In genomic region chr10:96625061-96625460, GRCm38 (mm10) we compare ENCODE assay signal across 17 mouse cellular contexts. TPM values are rescaled to one million over a fixed set of nuclear protein-coding genes. Genes with fewer than 3 reads are reported as not detected.
DNase-seq lines count a peak whose midpoint lies in the region; ATAC-seq and TF ChIP-seq lines count a peak whose summit lies in the region.
"Had no signal": no experiment of that assay in that cellular context is flagged by ENCODE, and none has a peak within 500 bp of the region (broad histone marks: within the 10 kb centered on the region; RNA-seq: fewer than 3 reads in every experiment).

No protein-coding gene starts in this region.

- no peaks in the 10 kb centered on the region for H3K9me3 ChIP-seq in heart, embryonic 16.5 days (replicated peaks; ENCODE audit: control insufficient read depth, low read length)
- H3K9me3 ChIP-seq in forebrain, embryonic 16.5 days (ENCODE audit: control insufficient read depth, low read length) = no peaks in the 10 kb centered on the region
- H3K9me3 ChIP-seq in hindbrain, postnatal 0 days (ENCODE audit: low read length) = no peaks in the 10 kb centered on the region
- no peaks in the 10 kb centered on the region for H3K9me3 ChIP-seq in neural tube, embryonic 13.5 days
- H3K9me3 ChIP-seq: liver, embryonic 13.5 days; megakaryocyte, embryonic 14.5 days had no signal

- no peak overlapping the region for H3K4me2 ChIP-seq in heart, embryonic 16.5 days (ENCODE audit: low read depth, low read length)
- peak overlapping the region; percentile 18 for H3K4me2 ChIP-seq in forebrain, embryonic 16.5 days (ENCODE audit: low read length)
- peak overlapping the region; percentile 83 for H3K4me2 ChIP-seq in hindbrain, postnatal 0 days (ENCODE audit: low read depth, low read length)
- peak overlapping the region; percentile 80 for H3K4me2 ChIP-seq in neural tube, embryonic 13.5 days
- H3K4me2 ChIP-seq: liver, embryonic 13.5 days had no signal

- no peak for DNase-seq in heart, postnatal 4 days
- DNase-seq in hindbrain, postnatal 0 days (ENCODE audit: low spot score) = no peak
- no peak for DNase-seq in adrenal gland, postnatal 4 days (ENCODE audit: low spot score in 2 of 2)
- DNase-seq in right cerebral cortex, postnatal 4 days = no peak
- DNase-seq: adrenal gland, postnatal 10 days; cerebellum, adult 8-10 months; heart, adult 11 months; kidney, adult 9 months; retina, postnatal 1 day had no signal

- peaks cover 43% of the 10 kb centered on the region for H3K4me1 ChIP-seq in heart, embryonic 16.5 days (ENCODE audit: control insufficient read depth, insufficient read depth, low read length)
- H3K4me1 ChIP-seq in forebrain, embryonic 16.5 days (replicated peaks; ENCODE audit: control insufficient read depth, insufficient read depth, low read length) = peaks cover 53% of the 10 kb centered on the region
- H3K4me1 ChIP-seq in hindbrain, postnatal 0 days (ENCODE audit: insufficient read depth, low read length) = peaks cover 23% of the 10 kb centered on the region
- peaks cover 90% of the 10 kb centered on the region for H3K4me1 ChIP-seq in neural tube, embryonic 13.5 days (replicated peaks)

- H3K4me3 ChIP-seq in heart, embryonic 16.5 days (ENCODE audit: low read length) = no peak overlapping the region
- H3K4me3 ChIP-seq in forebrain, embryonic 16.5 days (replicated peaks; ENCODE audit: low read length) = no peak overlapping the region
- 0 out of 2 replicates have a peak overlapping the region, but pooled peaks have one; percentile 2 for H3K4me3 ChIP-seq in hindbrain, postnatal 0 days (ENCODE audit: low read length)
- no peak overlapping the region for H3K4me3 ChIP-seq in neural tube, embryonic 13.5 days
- H3K4me3 ChIP-seq: erythroblast, embryonic 14.5 days; layer of hippocampus, adult 2 months; left cerebral cortex, adult 2 months; liver, embryonic 13.5 days had no signal

- ATAC-seq in heart, embryonic 16.5 days (replicated peaks; ENCODE audit: extremely low read depth, insufficient read depth, low FRiP score) = no peak
- ATAC-seq in forebrain, embryonic 16.5 days = no peak
- no peak for ATAC-seq in hindbrain, postnatal 0 days
- ATAC-seq in neural tube, embryonic 13.5 days (ENCODE audit: low read depth) = no peak

- TF ChIP-seq CTCF in hindbrain, postnatal 0 days (IDR thresholded peaks at IDR 0.05; ENCODE audit: low read depth) = no peak

- no peak overlapping the region for H3K9ac ChIP-seq in heart, embryonic 16.5 days (ENCODE audit: low read length)
- no peak overlapping the region for H3K9ac ChIP-seq in forebrain, embryonic 16.5 days (replicated peaks; ENCODE audit: low read depth, low read length)
- no peak overlapping the region for H3K9ac ChIP-seq in hindbrain, postnatal 0 days (replicated peaks; ENCODE audit: low read length)
- H3K9ac ChIP-seq in neural tube, embryonic 13.5 days = 0 out of 2 replicates have a peak overlapping the region, but pooled peaks have one; percentile 45
- H3K9ac ChIP-seq: liver, embryonic 13.5 days had no signal

- no peaks in the 10 kb centered on the region for H3K27me3 ChIP-seq in heart, embryonic 16.5 days (ENCODE audit: control insufficient read depth, insufficient read depth, low read length)
- no peaks in the 10 kb centered on the region for H3K27me3 ChIP-seq in forebrain, embryonic 16.5 days (replicated peaks; ENCODE audit: control insufficient read depth, insufficient read depth, low read length)
- no peaks in the 10 kb centered on the region for H3K27me3 ChIP-seq in hindbrain, postnatal 0 days (ENCODE audit: insufficient read depth, low read length)
- H3K27me3 ChIP-seq in neural tube, embryonic 13.5 days = no peaks in the 10 kb centered on the region
- H3K27me3 ChIP-seq: liver, embryonic 13.5 days; megakaryocyte, embryonic 14.5 days had no signal

- WGBS in heart, embryonic 16.5 days = 88% methylated on average over 3 of the region's 4 CpGs
- WGBS in forebrain, embryonic 16.5 days = 76% methylated on average over 4 of the region's 4 CpGs
- 90% methylated on average over 3 of the region's 4 CpGs for WGBS in hindbrain, postnatal 0 days
- WGBS in neural tube, embryonic 13.5 days = 92% methylated on average over 4 of the region's 4 CpGs

- H3K27ac ChIP-seq in heart, embryonic 16.5 days (ENCODE audit: low read length) = peak overlapping the region; percentile 69
- no peak overlapping the region for H3K27ac ChIP-seq in forebrain, embryonic 16.5 days (ENCODE audit: low read length)
- no peak overlapping the region for H3K27ac ChIP-seq in hindbrain, postnatal 0 days
- H3K27ac ChIP-seq in neural tube, embryonic 13.5 days (replicated peaks) = no peak overlapping the region
- H3K27ac ChIP-seq: layer of hippocampus, adult 2 months; left cerebral cortex, adult 2 months; liver, embryonic 13.5 days had no signal

- peaks cover 25% of the 10 kb centered on the region for H3K36me3 ChIP-seq in heart, embryonic 16.5 days (ENCODE audit: control insufficient read depth, insufficient read depth)
- H3K36me3 ChIP-seq in forebrain, embryonic 16.5 days (ENCODE audit: control insufficient read depth, insufficient read depth) = peaks cover 6% of the 10 kb centered on the region; the same call in 1 of the 2 replicates
- 0 out of 2 replicates have a peak, but pooled peaks cover 7% of the 10 kb centered on the region for H3K36me3 ChIP-seq in hindbrain, postnatal 0 days (ENCODE audit: insufficient read depth, low read length)
- peaks cover 29% of the 10 kb centered on the region for H3K36me3 ChIP-seq in neural tube, embryonic 13.5 days
- H3K36me3 ChIP-seq: liver, embryonic 13.5 days had no signal

RNA-seq across cellular contexts. Expression of gene Btg1, which starts 8.3 kb away (rescaled TPM):
- polyA plus RNA-seq in heart, embryonic 16.5 days (2015; fragmentation: Nextera tagmentation; extraction: Ambion mirVana) = 49.6 and 56.9 TPM in 2 replicates
- 10 to 100 TPM; 73.5 to 81.5 TPM for total RNA-seq in heart, postnatal 4 days (2021)
- polyA plus RNA-seq in forebrain, embryonic 16.5 days (2015; fragmentation: Nextera tagmentation; extraction: Ambion mirVana) = 56.8 and 65.7 TPM in 2 replicates
- total RNA-seq in hindbrain, postnatal 0 days (2014; rRNA removed) = 18.7 and 18.9 TPM in 2 replicates
- polyA plus RNA-seq in hindbrain, postnatal 0 days (2015; fragmentation: Nextera tagmentation; extraction: Ambion mirVana) = 28.6 and 29.7 TPM in 2 replicates
- polyA plus RNA-seq in neural tube, embryonic 13.5 days (2015; fragmentation: Nextera tagmentation; extraction: Ambion mirVana) = 49.5 and 51.6 TPM in 2 replicates
- 100 to 1,000 TPM; 121 to 124 TPM for total RNA-seq in adrenal gland, postnatal 4 days (2021)
